Mouse (Mus musculus) midbrain, embryonic 15.5 days (tissue): ENCODE results near the gene Mmadhc. TPM values are rescaled to one million over a fixed set of nuclear protein-coding genes. Genes with fewer than 3 reads are reported as not detected.

Experiments used
- ATAC-seq: fragments of 200-750 bp; cut with Nextera tagmentation; replicated peaks from 2 replicates; pipeline ENCODE4 v1.8.0; 2017; ENCODE audit warnings: moderate TSS enrichment
- H3K27ac ChIP-seq: fragments of 300-500 bp; sonication (generic); 2 replicates; pipeline ENCODE4 v1.5.1; 2015; ENCODE audit warnings: mild to moderate bottlenecking, inconsistent platforms
- H3K27me3 ChIP-seq: fragments of 300-500 bp; sonication (generic); replicated peaks from 2 replicates; pipeline ENCODE4 v1.6.1; 2015; ENCODE audit warnings: inconsistent platforms
- H3K36me3 ChIP-seq: fragments of 300-500 bp; sonication (generic); replicated peaks from 2 replicates; pipeline ENCODE4 v1.6.1; 2015; ENCODE audit warnings: inconsistent platforms
- H3K4me1 ChIP-seq: fragments of 300-500 bp; sonication (generic); 2 replicates; pipeline ENCODE4 v1.6.1; 2015; ENCODE audit warnings: inconsistent platforms
- H3K4me2 ChIP-seq: fragments of 300-500 bp; sonication (generic); 2 replicates; pipeline ENCODE4 v1.6.1; 2015; ENCODE audit warnings: inconsistent platforms, mild to moderate bottlenecking, moderate library complexity
- H3K4me3 ChIP-seq: fragments of 300-500 bp; sonication (generic); 2 replicates; pipeline ENCODE4 v1.5.1; 2015; ENCODE audit warnings: mild to moderate bottlenecking, inconsistent platforms
- H3K9ac ChIP-seq: fragments of 300-500 bp; sonication (generic); 2 replicates; pipeline ENCODE4 v1.6.1; 2015; ENCODE audit warnings: mild to moderate bottlenecking, inconsistent platforms
- H3K9me3 ChIP-seq: fragments of 300-500 bp; sonication (generic); 2 replicates; pipeline ENCODE4 v1.6.1; 2016; ENCODE audit warnings: inconsistent platforms
- WGBS: fragments of 180-500 bp; shearing (Covaris S2); methylation state at CpG from one replicate; pipeline ENCODE4 v1.1.7; 2015; ENCODE audit warnings: mixed read lengths; 5-methylcytosine and 5-hydroxymethylcytosine counted together
- polyA plus RNA-seq: library from polyadenylated mRNA; unstranded; fragments of >200 nt; fragmentation: Nextera tagmentation; extraction: Ambion mirVana; gene quantifications from 2 replicates; pipeline ENCODE4 v1.2.1, GENCODE M21; 2015

Gene Mmadhc
- polyA plus RNA-seq, 1 experiment from 2014 or later, result 129 TPM

- H3K4me2 ChIP-seq, result no peak overlapping the region
- WGBS, result 91% methylated on average over 3 of the region's 3 CpGs
- H3K36me3 ChIP-seq, result peaks cover 20% of the 10 kb centered on the region
- ATAC-seq, result no peak
- no peak overlapping the region for H3K9ac ChIP-seq
- H3K27ac ChIP-seq, result no peak overlapping the region
- H3K9me3 ChIP-seq, result no peaks in the 10 kb centered on the region
- no peaks in the 10 kb centered on the region for H3K27me3 ChIP-seq
- no peak overlapping the region for H3K4me3 ChIP-seq
- H3K4me1 ChIP-seq, result peaks cover 27% of the 10 kb centered on the region
Measured at GRCm38 (mm10) chr2:50293572-50293971, 3.0 kb downstream of the Mmadhc start.

DNA sequence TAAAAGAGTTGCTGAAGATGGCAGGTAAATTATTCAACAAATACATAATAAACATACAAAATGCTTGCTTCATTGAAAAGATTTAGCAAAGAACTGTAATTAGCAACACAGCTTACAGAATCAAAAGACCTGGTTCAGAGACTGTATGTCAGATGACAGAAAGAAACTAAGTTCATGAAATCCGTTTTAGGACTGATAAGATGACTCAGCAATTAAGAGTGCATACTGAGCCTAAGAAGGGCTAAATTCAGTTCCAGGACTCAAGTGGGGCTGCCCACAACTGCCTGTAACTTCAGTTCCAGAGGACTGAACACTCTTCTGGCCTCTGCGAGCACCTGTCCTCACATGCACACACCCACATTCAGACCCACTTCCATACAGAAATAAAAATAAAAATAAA is 4.7 kb downstream of the Mmadhc start:
- Histone ChIP-seq H3K4me2 (no peak overlapping the region), H3K9me3 (no peaks in the 10 kb centered on the region), H3K9ac (no peak overlapping the region), H3K36me3 (peaks cover 33% of the 10 kb centered on the region), H3K27me3 (no peaks in the 10 kb centered on the region), H3K4me1 (peaks cover 27% of the 10 kb centered on the region), H3K27ac (no peak overlapping the region), H3K4me3 (no peak overlapping the region)
- WGBS, result 71% methylated on average over 2 of the region's 2 CpGs
- ATAC-seq, result no peak

DNA sequence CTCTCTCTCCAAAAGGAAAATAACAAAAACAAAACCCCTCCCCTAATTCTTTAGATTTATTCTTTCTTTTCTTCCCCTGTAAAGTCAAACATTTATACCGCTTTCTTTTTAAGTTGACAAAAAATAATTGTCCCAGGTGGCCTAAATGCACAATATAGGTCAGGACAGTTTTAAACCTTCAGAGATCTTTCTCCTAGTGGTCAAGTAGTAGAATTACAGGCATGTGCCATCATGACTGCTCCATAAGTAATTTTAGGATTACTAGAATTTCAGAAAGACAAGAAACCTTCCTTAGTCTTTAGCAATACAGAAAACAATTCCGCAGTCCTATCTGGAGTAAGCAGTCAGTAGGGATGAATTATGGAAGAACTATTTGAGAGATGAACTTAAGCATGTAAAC is 5.8 kb downstream of the Mmadhc start:
- WGBS, result 97% methylated on average over 2 of the region's 2 CpGs
- Histone ChIP-seq H3K9me3 (no peaks in the 10 kb centered on the region), H3K27me3 (no peaks in the 10 kb centered on the region), H3K36me3 (peaks cover 39% of the 10 kb centered on the region), H3K4me1 (peaks cover 27% of the 10 kb centered on the region), H3K4me2 (no peak overlapping the region), H3K4me3 (no peak overlapping the region), H3K27ac (no peak overlapping the region), H3K9ac (no peak overlapping the region)
- ATAC-seq, result no peak

DNA sequence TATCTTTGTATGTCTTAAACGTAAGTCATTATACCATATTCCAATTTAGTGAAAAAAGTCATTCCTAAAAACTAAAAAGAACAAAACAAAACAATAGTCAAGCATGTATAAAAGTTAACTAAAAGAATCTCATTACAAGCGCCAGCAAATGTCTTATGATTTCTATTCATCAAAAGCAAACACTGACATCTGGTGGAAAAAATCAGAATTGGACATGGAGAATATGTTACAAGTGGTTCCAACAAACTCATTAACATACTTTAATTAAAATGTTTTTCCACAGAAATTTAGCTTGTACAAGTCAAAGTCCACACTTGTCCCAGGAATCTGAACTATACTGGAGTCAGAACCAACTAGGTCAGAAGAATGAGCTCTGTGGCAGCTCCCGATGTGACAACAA is 11.8 kb downstream of the Mmadhc start:
- Histone ChIP-seq H3K9me3 (no peaks in the 10 kb centered on the region), H3K4me2 (no peak overlapping the region), H3K9ac (no peak overlapping the region), H3K36me3 (peaks cover 32% of the 10 kb centered on the region), H3K4me3 (no peak overlapping the region), H3K4me1 (no peaks in the 10 kb centered on the region), H3K27me3 (no peaks in the 10 kb centered on the region), H3K27ac (no peak overlapping the region)
- no peak for ATAC-seq
- 71% methylated on average over 3 of the region's 3 CpGs for WGBS

DNA sequence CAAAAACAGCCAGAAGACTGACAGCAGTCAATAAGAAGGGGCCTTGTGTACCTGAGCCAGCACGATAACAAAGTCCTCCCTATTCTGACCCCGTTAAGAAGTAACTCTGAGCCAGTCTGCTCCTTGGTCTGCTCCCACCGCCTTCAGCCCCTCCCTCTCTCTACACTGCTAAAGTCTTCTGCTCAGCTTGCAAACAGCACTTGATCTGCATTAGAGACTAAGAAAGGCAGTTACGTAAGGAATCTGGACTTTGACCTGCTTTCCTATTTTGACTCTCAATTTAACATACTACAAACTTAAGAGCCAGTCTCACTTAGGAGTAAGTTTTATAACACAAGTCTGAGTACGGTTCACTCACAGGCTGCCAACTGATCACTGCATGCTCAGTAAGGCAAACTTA is 12.6 kb downstream of the Mmadhc start:
- Histone ChIP-seq H3K27me3 (no peaks in the 10 kb centered on the region), H3K9ac (no peak overlapping the region), H3K36me3 (peaks cover 33% of the 10 kb centered on the region), H3K9me3 (no peaks in the 10 kb centered on the region), H3K4me1 (no peaks in the 10 kb centered on the region), H3K4me2 (no peak overlapping the region), H3K27ac (no peak overlapping the region), H3K4me3 (no peak overlapping the region)
- 86% methylated on average over 5 of the region's 5 CpGs for WGBS
- ATAC-seq, result no peak; the same call in 1 of the 2 replicates

GRCm38 (mm10) chr2:50276715-50277114 is 19.9 kb downstream of the Mmadhc start:
- H3K4me2 ChIP-seq, result no peak overlapping the region
- no peaks in the 10 kb centered on the region for H3K27me3 ChIP-seq
- H3K9me3 ChIP-seq, result no peaks in the 10 kb centered on the region
- WGBS, result 70% methylated on average over 10 of the region's 10 CpGs
- no peak overlapping the region for H3K4me3 ChIP-seq
- H3K27ac ChIP-seq, result no peak overlapping the region
- H3K4me1 ChIP-seq, result no peaks in the 10 kb centered on the region
- ATAC-seq, result no peak
- H3K9ac ChIP-seq, result no peak overlapping the region
- peaks cover 19% of the 10 kb centered on the region for H3K36me3 ChIP-seq

DNA sequence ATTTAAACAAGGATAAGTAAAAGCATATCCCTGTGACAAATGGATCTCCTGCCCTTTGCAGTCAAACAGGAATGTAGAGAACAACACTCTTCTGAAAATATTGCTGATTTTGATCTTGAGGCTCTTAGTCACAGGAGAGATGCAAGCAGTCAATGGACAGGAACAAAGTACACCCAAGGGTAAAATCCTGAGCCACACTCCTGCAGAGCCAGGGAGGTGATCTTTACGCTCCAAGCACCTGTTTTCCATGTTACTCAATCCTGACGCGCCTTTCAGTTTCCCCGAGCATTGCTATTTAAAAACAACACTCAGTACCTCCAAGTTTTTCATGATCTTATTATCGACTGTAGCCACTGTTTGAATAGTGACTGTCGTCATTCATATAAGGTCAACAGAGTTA is 23.2 kb downstream of the Mmadhc start:
- no peak overlapping the region for H3K4me3 ChIP-seq
- WGBS, result 81% methylated on average over 6 of the region's 6 CpGs
- no peak for ATAC-seq
- 0 out of 2 replicates have a peak, but pooled peaks cover 6% of the 10 kb centered on the region for H3K36me3 ChIP-seq
- H3K4me2 ChIP-seq, result no peak overlapping the region
- no peaks in the 10 kb centered on the region for H3K9me3 ChIP-seq
- H3K27ac ChIP-seq, result no peak overlapping the region
- no peak overlapping the region for H3K9ac ChIP-seq
- no peaks in the 10 kb centered on the region for H3K27me3 ChIP-seq
- no peaks in the 10 kb centered on the region for H3K4me1 ChIP-seq

- no peaks in the 10 kb centered on the region for H3K27me3 ChIP-seq
- no peak overlapping the region for H3K9ac ChIP-seq
- WGBS, result 40% methylated on average over 5 of the region's 5 CpGs
- no peaks in the 10 kb centered on the region for H3K9me3 ChIP-seq
- no peak overlapping the region for H3K4me2 ChIP-seq
- H3K4me1 ChIP-seq, result no peaks in the 10 kb centered on the region
- ATAC-seq, result 0 out of 2 replicates have a peak, but pooled peaks have one; percentile 63
- no peaks in the 10 kb centered on the region for H3K36me3 ChIP-seq
- no peak overlapping the region for H3K4me3 ChIP-seq
- no peak overlapping the region for H3K27ac ChIP-seq
Measured at GRCm38 (mm10) chr2:50272165-50272564, 24.4 kb downstream of the Mmadhc start.

- Histone ChIP-seq H3K27me3 (no peaks in the 10 kb centered on the region), H3K4me1 (no peaks in the 10 kb centered on the region), H3K9me3 (no peaks in the 10 kb centered on the region), H3K4me3 (no peak overlapping the region), H3K27ac (no peak overlapping the region), H3K36me3 (no peaks in the 10 kb centered on the region), H3K9ac (no peak overlapping the region), H3K4me2 (no peak overlapping the region)
- no peak for ATAC-seq
- 68% methylated on average over 2 of the region's 2 CpGs for WGBS
Measured at GRCm38 (mm10) chr2:50268514-50268913, 28.1 kb downstream of the Mmadhc start.

DNA sequence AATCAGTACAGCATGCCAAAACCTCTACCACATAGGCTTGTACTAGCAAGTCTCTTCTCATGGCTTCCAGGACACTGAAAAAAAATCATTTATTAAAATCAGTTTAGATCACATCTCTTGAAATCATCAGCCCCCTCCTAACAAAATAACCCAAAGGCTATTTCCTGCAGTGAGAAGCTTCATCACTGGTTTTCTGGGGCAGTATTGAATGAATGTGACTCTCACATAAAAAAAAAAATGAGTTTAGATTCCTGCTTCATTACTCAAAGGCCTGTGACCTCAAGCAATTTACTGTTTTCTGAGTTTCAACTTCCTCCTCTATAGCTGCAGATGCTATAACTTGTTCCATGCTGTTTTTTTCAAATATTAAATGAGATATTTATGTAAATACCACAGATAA is 29.6 kb downstream of the Mmadhc start:
- no peak overlapping the region for H3K9ac ChIP-seq
- H3K36me3 ChIP-seq, result no peaks in the 10 kb centered on the region
- no peak overlapping the region for H3K4me2 ChIP-seq
- H3K9me3 ChIP-seq, result no peaks in the 10 kb centered on the region
- H3K27ac ChIP-seq, result no peak overlapping the region
- ATAC-seq, result no peak
- no peak overlapping the region for H3K4me3 ChIP-seq
- no peaks in the 10 kb centered on the region for H3K4me1 ChIP-seq
- H3K27me3 ChIP-seq, result no peaks in the 10 kb centered on the region

DNA sequence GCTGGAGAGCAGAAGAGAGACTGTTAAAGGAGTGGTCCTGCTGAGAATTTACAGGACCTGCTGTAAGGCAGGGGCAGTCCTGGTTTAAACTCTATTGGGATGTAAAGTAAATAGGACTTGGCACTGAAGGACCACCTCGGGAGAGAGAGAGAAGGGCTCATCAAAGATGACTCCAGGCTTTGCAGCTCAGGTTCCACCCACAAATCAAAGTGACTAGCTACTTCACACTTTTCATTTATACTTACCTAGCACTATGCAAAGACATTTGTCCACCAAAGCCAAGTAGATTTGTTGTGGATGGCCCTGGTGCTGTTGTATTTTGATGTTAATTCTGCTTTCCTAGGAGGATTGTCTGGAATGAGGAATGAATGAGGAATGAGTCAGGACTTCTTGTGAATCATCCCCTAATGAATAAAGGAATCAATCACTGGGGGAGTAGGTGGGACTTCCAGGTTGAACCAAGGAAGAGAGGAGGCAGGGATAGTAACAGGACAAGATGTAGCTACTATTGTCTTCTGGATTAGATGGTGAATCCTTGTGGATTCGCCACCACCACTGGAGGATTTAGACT is 31.3 kb downstream of the Mmadhc start:
- ATAC-seq, result no peak
- H3K4me2 ChIP-seq, result no peak overlapping the region
- H3K27me3 ChIP-seq, result no peaks in the 10 kb centered on the region
- no peaks in the 10 kb centered on the region for H3K4me1 ChIP-seq
- no peak overlapping the region for H3K9ac ChIP-seq
- WGBS, result 28% methylated on average over 2 of the region's 2 CpGs
- H3K4me3 ChIP-seq, result no peak overlapping the region
- H3K9me3 ChIP-seq, result no peaks in the 10 kb centered on the region
- H3K27ac ChIP-seq, result no peak overlapping the region
- H3K36me3 ChIP-seq, result no peaks in the 10 kb centered on the region

GRCm38 (mm10) chr2:50264059-50264458 is 32.5 kb downstream of the Mmadhc start:
- H3K4me3 ChIP-seq, result no peak overlapping the region
- no peaks in the 10 kb centered on the region for H3K36me3 ChIP-seq
- no peaks in the 10 kb centered on the region for H3K9me3 ChIP-seq
- H3K4me2 ChIP-seq, result no peak overlapping the region
- no peaks in the 10 kb centered on the region for H3K4me1 ChIP-seq
- ATAC-seq, result no peak
- H3K9ac ChIP-seq, result no peak overlapping the region
- no peaks in the 10 kb centered on the region for H3K27me3 ChIP-seq
- WGBS, result 87% methylated on average over 6 of the region's 6 CpGs
- no peak overlapping the region for H3K27ac ChIP-seq

- 91% methylated on average over 5 of the region's 5 CpGs for WGBS
- no peak for ATAC-seq
Measured at GRCm38 (mm10) chr2:50254955-50255354, 41.6 kb downstream of the Mmadhc start.

More at GRCm38 (mm10) chr2:50254955-50255354, 41.6 kb downstream of the Mmadhc start:
- Histone ChIP-seq H3K9ac (no peak overlapping the region), H3K9me3 (no peaks in the 10 kb centered on the region), H3K27ac (no peak overlapping the region), H3K4me2 (no peak overlapping the region), H3K4me1 (no peaks in the 10 kb centered on the region), H3K4me3 (no peak overlapping the region), H3K36me3 (no peaks in the 10 kb centered on the region), H3K27me3 (no peaks in the 10 kb centered on the region)
